Mouse (Mus musculus) lung, embryonic 14.5 days (tissue): ENCODE data around the gene Tpst1. TPM values are rescaled to one million over a fixed set of nuclear protein-coding genes. Genes with fewer than 3 reads are reported as not detected.
A peak's percentile ranks its signal among the peaks of the same experiment; 100 is the strongest.

Source experiments
- ATAC-seq: fragments of 200-750 bp; cut with Nextera tagmentation; 2 replicates; pipeline ENCODE4 v1.8.0; 2017; ENCODE audit warnings: mild to moderate bottlenecking, moderate TSS enrichment, moderate library complexity; ENCODE audit not compliant: insufficient read depth
- DNase-seq: peaks from one replicate; pipeline ENCODE4 v3.0.0-alpha.2; 2015
- H3K27ac ChIP-seq: fragments of 300-500 bp; sonication (generic); 2 replicates; pipeline ENCODE4 v1.5.1; 2014; ENCODE audit warnings: low read depth, mild to moderate bottlenecking, moderate library complexity
- H3K27me3 ChIP-seq: fragments of 300-500 bp; sonication (generic); 2 replicates; pipeline ENCODE4 v1.6.1; 2014; ENCODE audit warnings: low read length, control low read depth; ENCODE audit not compliant: insufficient read depth
- H3K36me3 ChIP-seq: fragments of 300-500 bp; sonication (generic); 2 replicates; pipeline ENCODE4 v1.6.1; 2014; ENCODE audit warnings: control low read depth; ENCODE audit not compliant: insufficient read depth
- H3K4me1 ChIP-seq: fragments of 300-500 bp; sonication (generic); 2 replicates; pipeline ENCODE4 v1.6.1; 2014; ENCODE audit warnings: antibody characterized with exemption, control low read depth; ENCODE audit not compliant: insufficient read depth
- H3K4me2 ChIP-seq: fragments of 300-500 bp; sonication (generic); 2 replicates; pipeline ENCODE4 v1.6.1; 2014; ENCODE audit warnings: mild to moderate bottlenecking
- H3K4me3 ChIP-seq: fragments of 300-500 bp; sonication (generic); 2 replicates; pipeline ENCODE4 v1.5.1; 2014; ENCODE audit warnings: low read depth, low read length
- H3K9ac ChIP-seq: fragments of 300-500 bp; sonication (generic); 2 replicates; pipeline ENCODE4 v1.6.1; 2014
- H3K9me3 ChIP-seq: fragments of 300-500 bp; sonication (generic); 2 replicates; pipeline ENCODE4 v1.6.1; 2016; ENCODE audit warnings: low read depth, low read length, control low read depth
- CTCF ChIP-seq: IDR thresholded peaks from 2 replicates; pipeline ENCODE4 v1.5.1; 2016; ENCODE audit warnings: antibody characterized with exemption, low read depth
- WGBS: fragments of 180-500 bp; shearing (Covaris S2); extraction: QIAGEN DNeasy Blood & Tissue Kit; methylation state at CpG from one replicate; pipeline ENCODE4 v1.1.7; 2014; 5-methylcytosine and 5-hydroxymethylcytosine counted together
- polyA plus RNA-seq: library from polyadenylated mRNA; unstranded; fragments of >200 nt; fragmentation: Nextera tagmentation; extraction: Ambion mirVana; gene quantifications from 2 replicates; pipeline ENCODE4 v1.2.1, GENCODE M21; 2014

Tpst1 gene
- polyA plus RNA-seq, 1 experiment from 2014 or later, result 76.1 TPM

DNA sequence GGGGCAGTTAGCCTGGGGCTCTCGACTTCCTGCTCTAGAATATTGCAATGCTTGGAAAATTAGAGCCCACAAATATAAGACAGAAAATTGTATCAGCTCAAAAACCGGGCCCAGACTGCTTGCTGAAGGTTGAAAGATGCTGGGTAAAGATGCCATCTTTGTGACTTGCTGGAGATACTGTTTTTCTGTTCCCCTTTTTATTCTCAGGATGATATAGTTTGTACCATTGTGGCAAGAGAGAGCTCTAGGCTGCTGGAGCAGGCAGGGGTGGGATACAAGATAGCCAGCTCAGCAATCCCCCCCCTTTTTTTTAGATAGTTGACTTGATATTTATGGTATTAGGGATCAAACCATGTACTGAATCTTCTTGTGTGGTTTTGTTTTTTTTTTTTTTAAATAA, 81.2 kb downstream of the Tpst1 start:
- ATAC-seq (no peak), DNase-seq (no peak)
- Histone ChIP-seq H3K4me1 (no peaks in the 10 kb centered on the region), H3K4me2 (no peak overlapping the region), H3K9ac (no peak overlapping the region), H3K27me3 (no peaks in the 10 kb centered on the region), H3K27ac (no peak overlapping the region), H3K4me3 (no peak overlapping the region), H3K9me3 (no peaks in the 10 kb centered on the region), H3K36me3 (peaks cover 14% of the 10 kb centered on the region)
- TF ChIP-seq CTCF, result no peak
- WGBS, result 81% methylated on average over 2 of the region's 2 CpGs

DNA sequence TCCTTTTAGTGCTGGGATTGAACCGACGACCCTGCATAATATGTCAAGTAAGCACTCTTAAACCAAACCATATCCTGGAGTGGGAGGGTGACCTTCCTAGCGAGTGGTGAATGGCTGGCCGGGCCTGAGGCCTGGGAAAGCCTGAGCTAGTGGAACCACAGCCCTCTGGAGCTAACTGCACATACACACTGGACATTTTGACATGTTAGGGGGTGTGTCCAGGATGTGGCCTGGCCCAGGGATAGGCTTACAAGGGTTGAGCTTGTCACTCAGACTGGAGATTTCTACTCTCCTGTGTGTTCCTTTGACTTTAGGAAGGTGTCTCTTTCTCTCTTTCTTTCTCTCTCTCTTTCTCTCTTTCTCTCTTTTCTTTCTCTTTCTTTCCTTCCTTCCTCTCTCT, 85.4 kb downstream of the Tpst1 start:
- Histone ChIP-seq H3K36me3 (no peaks in the 10 kb centered on the region), H3K9ac (no peak overlapping the region), H3K9me3 (no peaks in the 10 kb centered on the region), H3K27ac (no peak overlapping the region), H3K27me3 (no peaks in the 10 kb centered on the region), H3K4me2 (no peak overlapping the region), H3K4me3 (no peak overlapping the region), H3K4me1 (no peaks in the 10 kb centered on the region)
- no peak for DNase-seq
- no peak for TF ChIP-seq CTCF
- ATAC-seq, result no peak
- WGBS, result 76% methylated on average over 4 of the region's 4 CpGs

GRCm38 (mm10) chr5:130159761-130160201, 86.7 kb downstream of the Tpst1 start:
- no peak for DNase-seq
- no peaks in the 10 kb centered on the region for H3K27me3 ChIP-seq
- no peaks in the 10 kb centered on the region for H3K4me1 ChIP-seq
- no peaks in the 10 kb centered on the region for H3K36me3 ChIP-seq
- H3K27ac ChIP-seq, result no peak overlapping the region
- H3K4me2 ChIP-seq, result no peak overlapping the region
- H3K4me3 ChIP-seq, result no peak overlapping the region
- ATAC-seq, result no peak
- H3K9me3 ChIP-seq, result no peaks in the 10 kb centered on the region
- TF ChIP-seq CTCF, result no peak
- WGBS, result 62% methylated on average over 7 of the region's 7 CpGs
- H3K9ac ChIP-seq, result no peak overlapping the region

DNA sequence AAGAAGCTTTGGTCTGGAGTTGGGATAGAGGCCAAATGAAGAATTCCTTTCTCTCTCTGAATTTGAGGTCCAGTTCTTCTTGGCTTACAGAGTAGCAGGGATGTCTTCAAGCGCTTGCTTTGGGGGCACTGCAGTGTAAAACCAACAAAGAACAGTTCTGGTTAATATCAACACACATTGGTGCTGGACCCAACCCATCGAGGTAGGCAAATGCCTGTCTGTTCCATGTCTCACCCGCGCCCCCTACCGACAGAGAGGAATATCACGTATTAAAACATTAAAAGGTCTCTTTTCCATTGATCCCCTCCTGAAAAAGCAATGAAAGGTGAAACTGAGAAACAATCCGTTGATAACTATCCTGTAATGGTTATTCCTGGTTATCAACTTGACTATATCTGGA, 90.5 kb downstream of the Tpst1 start:
- no peaks in the 10 kb centered on the region for H3K9me3 ChIP-seq
- no peaks in the 10 kb centered on the region for H3K36me3 ChIP-seq
- 4% methylated on average over 7 of the region's 7 CpGs for WGBS
- H3K27ac ChIP-seq, result no peak overlapping the region
- no peak overlapping the region for H3K4me3 ChIP-seq
- H3K9ac ChIP-seq, result no peak overlapping the region
- H3K4me2 ChIP-seq, result no peak overlapping the region
- DNase-seq (peak; percentile 88), ATAC-seq (no peak)
- H3K4me1 ChIP-seq, result no peaks in the 10 kb centered on the region
- H3K27me3 ChIP-seq, result no peaks in the 10 kb centered on the region
- TF ChIP-seq CTCF, result peak; percentile 87

DNA sequence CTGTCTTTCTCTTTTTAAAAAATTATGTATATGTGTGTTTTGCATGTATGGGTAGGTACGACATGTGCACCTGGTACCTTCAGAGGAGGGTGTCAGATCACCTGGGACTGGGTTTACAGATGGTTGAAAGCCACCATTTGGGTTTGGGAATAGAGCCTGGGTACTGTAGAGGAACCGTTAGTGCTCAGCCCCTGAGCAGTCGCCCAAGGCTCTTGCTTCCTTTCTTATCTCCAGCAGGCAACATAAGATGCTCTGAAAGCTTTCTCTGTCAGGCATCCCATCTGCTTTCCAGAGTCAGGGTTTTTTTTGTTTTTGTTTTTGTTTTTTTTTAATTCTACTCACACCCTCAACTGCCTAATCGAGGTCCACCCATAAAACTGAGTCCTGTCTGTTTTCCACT, 92.1 kb downstream of the Tpst1 start:
- WGBS, result 65% methylated on average over 4 of the region's 4 CpGs
- no peak for TF ChIP-seq CTCF
- no peak overlapping the region for H3K27ac ChIP-seq
- ATAC-seq, result no peak
- no peaks in the 10 kb centered on the region for H3K4me1 ChIP-seq
- no peaks in the 10 kb centered on the region for H3K36me3 ChIP-seq
- no peak overlapping the region for H3K9ac ChIP-seq
- DNase-seq, result no peak
- no peak overlapping the region for H3K4me2 ChIP-seq
- no peak overlapping the region for H3K4me3 ChIP-seq
- no peaks in the 10 kb centered on the region for H3K27me3 ChIP-seq
- H3K9me3 ChIP-seq, result no peaks in the 10 kb centered on the region

DNA sequence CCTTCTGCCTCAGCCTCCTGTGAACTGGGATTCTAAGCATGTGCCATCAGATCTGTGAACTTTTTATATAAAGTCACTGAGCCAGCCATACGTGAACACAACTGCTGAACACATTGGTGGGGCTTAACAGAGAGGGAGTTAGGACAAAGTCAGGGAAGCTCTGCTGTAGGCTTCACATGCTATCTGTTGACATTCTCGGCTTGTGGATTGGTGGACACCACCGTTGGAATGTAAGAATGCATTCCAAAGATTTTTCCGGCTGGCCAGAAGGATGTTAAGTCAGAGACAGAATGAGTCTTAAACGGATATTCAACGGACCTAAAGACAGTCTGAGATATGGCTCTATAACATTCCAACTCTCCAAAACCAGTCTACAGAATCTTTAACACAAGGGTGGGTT, 96.0 kb downstream of the Tpst1 start:
- Histone ChIP-seq H3K9me3 (no peaks in the 10 kb centered on the region), H3K27ac (no peak overlapping the region), H3K4me3 (no peak overlapping the region), H3K36me3 (no peaks in the 10 kb centered on the region), H3K9ac (no peak overlapping the region), H3K4me1 (peaks cover 15% of the 10 kb centered on the region), H3K27me3 (no peaks in the 10 kb centered on the region), H3K4me2 (no peak overlapping the region)
- 29% methylated on average over 6 of the region's 6 CpGs for WGBS
- DNase-seq (peak; percentile 44), ATAC-seq (no peak)
- TF ChIP-seq CTCF, result no peak

- Histone ChIP-seq H3K9me3 (no peaks in the 10 kb centered on the region), H3K4me1 (peaks cover 15% of the 10 kb centered on the region), H3K27ac (peak overlapping the region; percentile 81), H3K27me3 (no peaks in the 10 kb centered on the region), H3K4me2 (peak overlapping the region; percentile 78), H3K4me3 (peak overlapping the region; percentile 93), H3K9ac (peak overlapping the region; percentile 86), H3K36me3 (no peaks in the 10 kb centered on the region)
- ATAC-seq (peak; percentile 19), DNase-seq (no peak)
- 11% methylated on average over 6 of the region's 6 CpGs for WGBS
- no peak for TF ChIP-seq CTCF
Measured at GRCm38 (mm10) chr5:130170666-130171422, 97.7 kb downstream of the Tpst1 start.
